Mouse (Mus musculus) erythroblast, embryonic 14.5 days (primary cell): Measurements from ENCODE around the gene Vwc2l.

Experiments used
- GATA1 ChIP-seq: IDR thresholded peaks from 2 replicates; pipeline ENCODE4 v1.6.1; 2012; ENCODE audit warnings: low read length, inconsistent platforms, mixed read lengths
- TAL1 ChIP-seq: IDR thresholded peaks from 3 replicates; pipeline ENCODE4 v1.6.1; 2012; ENCODE audit warnings: low read length, inconsistent platforms, mixed read lengths

- no peak for TF ChIP-seq GATA1
- no peak for TF ChIP-seq TAL1
Measured at GRCm38 (mm10) chr1:70795094-70795493, 69.6 kb downstream of the Vwc2l start.
